Mouse (Mus musculus) kidney, adult 11 months (tissue): Measurements from ENCODE around the gene Gal3st4.
A peak's percentile ranks its signal among the peaks of the same experiment; 100 is the strongest.
"Not testable (repeated sequence)": the region's sequence is repeated elsewhere in the genome, so short reads cannot be mapped to it uniquely, and the experiment has no call there.

Source experiments
- DNase-seq: peaks from one replicate; pipeline ENCODE4 v3.0.0; 2022

Gal3st4 gene

GRCm38 (mm10) chr5:138260834-138261233 is 11.8 kb downstream of the Gal3st4 start:
- DNase-seq, result no peak

DNA sequence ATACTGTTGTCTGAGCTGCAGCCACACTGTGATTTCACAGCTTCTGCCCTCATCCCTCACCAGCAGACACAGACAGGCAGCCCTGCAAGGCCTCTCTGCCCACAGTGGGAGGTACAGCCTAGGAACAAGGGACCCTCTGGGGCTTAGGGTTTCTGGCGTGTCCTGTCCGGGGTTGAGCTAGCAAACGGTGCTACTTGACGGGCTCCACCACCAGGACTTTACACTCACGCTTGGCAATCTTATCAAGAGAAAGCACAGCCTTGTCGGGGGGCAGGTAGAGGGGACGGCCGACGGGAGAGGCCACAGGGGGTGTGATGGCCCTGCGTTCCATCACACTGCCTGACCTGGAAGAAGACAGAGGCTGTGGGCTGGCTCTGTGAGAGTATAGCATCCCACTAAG is 12.6 kb downstream of the Gal3st4 start:
- no peak for DNase-seq

DNA sequence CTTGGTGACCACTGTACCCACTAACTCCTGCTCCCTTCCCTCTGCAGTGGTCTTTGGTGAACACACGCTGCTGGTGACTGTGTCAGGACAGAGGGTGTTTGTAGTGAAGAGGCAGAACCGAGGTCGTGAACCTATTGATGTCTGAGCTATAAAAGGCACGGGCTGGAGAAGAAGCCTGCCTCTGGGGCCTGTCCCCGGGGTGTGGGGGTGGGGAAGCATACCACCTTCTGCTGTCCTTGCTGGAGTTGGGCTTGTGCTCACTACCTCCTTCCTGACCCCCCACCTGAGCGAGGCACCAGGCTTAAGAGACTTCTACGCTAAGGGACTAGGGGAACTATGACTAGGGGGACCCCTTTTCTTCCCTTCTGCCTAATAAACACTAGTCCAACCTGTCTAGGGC is 13.6 kb downstream of the Gal3st4 start:
- no peak for DNase-seq

- DNase-seq, result no peak
These were observed 14.1 kb downstream of the Gal3st4 start for GRCm38 (mm10) chr5:138258542-138258941.

DNA sequence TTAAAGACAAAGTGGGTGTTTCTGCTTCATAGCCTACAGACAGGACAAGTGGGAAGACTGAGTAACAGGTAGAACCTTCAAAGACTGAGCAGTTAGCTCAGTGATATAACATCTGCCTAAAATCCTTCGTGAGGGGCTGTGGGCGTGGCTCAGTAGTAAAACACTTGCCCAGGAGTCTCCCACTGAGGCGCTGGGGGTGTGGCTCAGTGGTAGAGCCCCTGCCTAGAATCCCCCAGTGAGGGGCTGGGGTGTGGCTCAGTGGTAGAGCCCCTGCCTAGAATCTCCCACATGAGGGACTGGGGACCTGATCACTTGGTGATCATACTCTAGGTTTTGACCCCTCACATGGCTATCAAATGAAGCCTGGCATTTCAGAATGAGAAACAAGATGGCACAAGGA is 14.6 kb downstream of the Gal3st4 start:
- DNase-seq, result no peak

GRCm38 (mm10) chr5:138257585-138257978 is 15.1 kb downstream of the Gal3st4 start:
- no peak for DNase-seq

DNA sequence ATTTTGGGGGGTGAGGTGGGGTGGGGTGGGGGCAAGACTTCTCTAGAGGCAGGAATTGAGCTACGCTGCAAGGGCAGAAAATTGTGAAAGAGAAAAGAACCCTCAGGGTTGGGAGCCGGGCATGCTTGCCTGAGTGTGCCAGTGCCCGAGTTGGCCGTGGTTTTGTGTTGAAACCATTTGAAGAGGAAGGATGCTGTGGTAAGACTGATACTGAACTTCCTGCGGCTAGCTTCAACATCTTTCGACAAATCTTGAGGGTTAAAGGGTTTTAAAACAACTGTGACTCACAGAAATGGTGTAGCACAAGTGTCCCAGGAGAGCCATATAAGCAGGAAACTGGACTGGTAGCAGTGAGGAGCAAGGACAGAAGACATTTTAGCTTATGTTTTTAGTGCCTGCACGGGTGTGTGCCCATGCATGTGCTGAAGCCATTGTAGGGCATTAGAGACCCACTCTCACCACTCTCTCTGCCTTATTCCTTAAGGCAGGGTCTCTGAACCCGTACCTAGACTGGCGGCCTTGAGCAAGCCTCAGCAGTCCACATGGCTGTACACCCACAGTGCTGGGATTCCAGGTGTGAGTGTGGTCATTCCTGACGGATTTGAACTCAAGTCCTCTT is 15.6 kb downstream of the Gal3st4 start:
- DNase-seq, result no peak

DNA sequence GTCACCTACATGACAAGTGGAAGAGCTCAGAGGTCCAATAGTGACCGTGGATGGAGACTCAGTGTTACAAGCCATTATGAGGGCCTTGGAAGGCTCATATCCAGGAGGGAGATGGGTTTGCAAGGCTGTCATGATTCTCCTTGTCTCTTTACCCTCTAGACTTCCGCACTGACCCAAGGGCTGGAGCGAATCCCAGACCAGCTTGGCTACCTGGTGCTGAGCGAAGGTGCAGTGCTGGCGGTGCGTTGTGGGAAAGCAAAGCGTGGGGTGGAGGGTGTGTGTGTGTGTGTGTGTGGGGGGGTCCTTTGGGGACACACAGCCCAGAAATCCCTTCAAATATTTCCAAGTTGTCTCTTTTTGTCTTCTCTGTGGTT is 16.6 kb downstream of the Gal3st4 start:
- DNase-seq, result no peak

DNA sequence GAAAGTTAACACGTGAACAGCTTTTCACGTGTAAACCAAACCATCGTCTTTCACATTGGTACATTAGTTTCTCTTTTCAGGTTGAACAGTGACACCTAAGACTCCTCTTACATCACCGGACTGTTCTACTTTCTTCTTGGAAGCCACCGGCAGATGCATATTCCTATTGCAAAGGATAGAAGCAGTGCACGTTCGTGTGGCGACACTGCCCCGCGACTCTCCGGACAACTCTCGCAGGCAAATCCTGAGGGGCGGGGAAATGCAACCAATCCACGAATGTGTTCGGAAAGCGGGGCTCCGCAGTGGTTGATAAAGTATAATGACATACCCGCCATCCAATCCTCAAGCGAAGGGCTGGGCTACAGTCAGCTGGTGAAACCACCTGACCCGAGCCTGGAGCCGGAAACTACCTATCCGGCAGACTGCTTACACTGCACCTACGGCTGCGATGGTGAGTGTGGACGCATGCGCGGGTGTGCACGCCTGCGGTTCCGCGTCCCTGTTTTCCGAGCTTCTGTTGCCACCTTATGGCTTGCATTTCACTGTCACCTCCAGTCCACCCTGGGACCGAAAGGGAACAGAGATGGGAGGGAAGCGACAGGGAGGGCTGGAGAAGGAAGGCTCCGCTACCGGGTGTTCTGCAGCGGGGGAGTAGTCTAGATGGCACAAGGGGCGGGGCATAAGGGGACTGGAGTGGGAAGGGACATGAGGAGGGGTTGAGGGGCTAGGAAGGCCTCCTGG is 17.1 kb downstream of the Gal3st4 start, which contains the start of gene Lamtor4:
Gene Lamtor4, plus strand, starts transcription at position 130 of the 741 bp plus-strand sequence.
- peak; percentile 98 for DNase-seq

DNA sequence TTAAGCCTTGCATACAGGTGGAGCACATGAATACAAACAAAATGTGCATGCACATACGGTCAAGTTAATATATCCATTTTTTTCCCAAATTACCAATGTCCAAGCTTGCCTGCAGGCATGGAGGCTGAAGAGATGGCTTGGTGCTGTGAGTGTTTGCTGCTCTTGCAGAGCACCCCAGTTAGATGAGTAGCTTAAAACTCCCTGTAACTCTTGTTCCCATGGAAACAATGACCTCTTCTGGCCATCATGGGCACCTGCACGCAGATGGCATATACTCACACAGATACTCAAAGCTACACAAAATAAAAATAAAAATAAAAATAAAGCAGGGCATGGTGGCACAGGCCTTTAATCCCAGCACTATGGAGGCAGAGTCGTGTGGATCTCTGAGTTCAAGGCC is 19.6 kb downstream of the Gal3st4 start:
- DNase-seq, result no peak

DNA sequence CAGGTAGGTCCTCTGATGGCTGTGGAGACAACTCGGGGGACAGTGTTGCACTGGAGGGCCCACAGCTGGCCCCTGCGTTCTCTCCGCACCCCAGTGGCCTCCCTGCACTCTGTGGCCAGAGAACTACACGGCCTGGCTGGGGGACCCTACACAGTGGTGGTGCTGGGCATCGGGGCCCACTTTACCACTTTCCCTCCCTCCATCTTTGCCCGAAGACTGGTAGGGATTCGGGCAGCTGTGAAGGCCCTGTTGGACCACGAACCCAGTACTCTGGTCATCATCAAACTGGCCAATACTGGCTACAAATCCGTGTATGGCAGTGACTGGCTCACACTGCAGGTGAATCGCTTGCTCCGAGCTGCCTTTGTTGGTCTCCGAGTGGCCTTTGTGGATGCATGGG is 21.5 kb downstream of the Gal3st4 start:
- no peak for DNase-seq

GRCm38 (mm10) chr5:138241511-138241910 is 31.1 kb downstream of the Gal3st4 start:
- no peak for DNase-seq

- no peak for DNase-seq
These were observed 38.4 kb downstream of the Gal3st4 start for GRCm38 (mm10) chr5:138234224-138234623.

GRCm38 (mm10) chr5:138233778-138234177 is 38.9 kb downstream of the Gal3st4 start:
- DNase-seq, result no peak

DNA sequence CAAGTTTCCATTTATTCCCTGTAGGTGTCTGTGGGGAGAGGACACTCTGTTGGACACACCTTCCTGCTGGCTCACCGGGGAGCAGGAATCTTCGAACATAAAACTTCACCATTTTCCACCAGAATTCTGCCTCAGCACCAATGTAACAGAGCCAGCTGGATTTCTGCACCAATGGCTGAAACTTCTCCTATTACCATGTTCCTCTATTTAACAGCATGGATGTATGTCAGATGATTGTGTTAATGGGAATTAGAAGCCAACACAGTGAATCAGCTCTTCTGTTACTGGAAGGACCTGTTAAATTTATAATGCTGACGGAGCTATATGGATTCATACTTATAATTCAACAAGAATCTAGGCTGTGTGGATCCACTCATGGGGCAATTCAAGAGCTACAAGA is 43.1 kb downstream of the Gal3st4 start:
- no peak for DNase-seq

DNA sequence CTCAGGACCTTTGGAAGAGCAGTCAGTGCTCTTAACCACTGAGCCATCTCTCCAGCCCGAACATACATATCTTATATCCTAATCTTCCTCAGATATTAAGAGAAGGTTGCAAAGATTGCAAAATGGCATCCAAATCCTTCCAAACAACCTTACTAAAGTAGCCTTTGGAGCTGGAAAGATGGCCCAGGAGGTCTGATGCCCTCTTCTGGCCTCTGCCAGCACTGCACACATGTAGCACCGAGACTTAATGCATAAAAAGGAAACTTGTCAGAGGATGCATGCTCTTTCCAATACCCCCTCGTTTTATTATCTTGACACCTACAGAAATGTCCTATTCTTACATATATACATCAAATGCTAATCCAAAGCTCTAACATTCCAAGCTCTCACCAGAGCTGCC is 44.6 kb downstream of the Gal3st4 start:
- DNase-seq, result no peak

DNA sequence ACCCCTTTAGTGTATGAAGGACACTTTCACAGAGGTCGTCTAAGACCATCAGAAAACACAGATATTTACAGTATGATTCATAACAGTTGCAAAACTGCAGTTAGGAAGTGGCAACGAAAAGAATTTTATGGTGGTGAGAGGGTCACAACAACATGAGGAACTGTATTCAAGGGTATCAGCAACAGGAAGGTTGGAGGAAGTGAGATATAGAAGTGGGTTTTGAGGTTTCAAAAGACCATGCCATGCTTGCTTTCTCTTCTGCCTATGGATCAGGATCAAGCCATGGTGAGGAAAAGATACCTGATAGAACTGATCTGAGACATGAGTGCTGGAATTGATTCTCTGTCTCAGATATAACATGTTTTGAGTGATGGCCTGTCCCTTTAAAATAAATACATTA is 45.3 kb downstream of the Gal3st4 start:
- DNase-seq, result no peak

GRCm38 (mm10) chr5:138226491-138226890 is 46.1 kb downstream of the Gal3st4 start:
- no peak for DNase-seq

- no peak for DNase-seq
These were observed 46.9 kb downstream of the Gal3st4 start, which contains the start of gene Nxpe5 for GRCm38 (mm10) chr5:138225700-138226099. Gene Nxpe5, plus strand, starts transcription at chr5:138225898.

GRCm38 (mm10) chr5:138223287-138223686 is 49.4 kb downstream of the Gal3st4 start:
- no peak for DNase-seq

DNA sequence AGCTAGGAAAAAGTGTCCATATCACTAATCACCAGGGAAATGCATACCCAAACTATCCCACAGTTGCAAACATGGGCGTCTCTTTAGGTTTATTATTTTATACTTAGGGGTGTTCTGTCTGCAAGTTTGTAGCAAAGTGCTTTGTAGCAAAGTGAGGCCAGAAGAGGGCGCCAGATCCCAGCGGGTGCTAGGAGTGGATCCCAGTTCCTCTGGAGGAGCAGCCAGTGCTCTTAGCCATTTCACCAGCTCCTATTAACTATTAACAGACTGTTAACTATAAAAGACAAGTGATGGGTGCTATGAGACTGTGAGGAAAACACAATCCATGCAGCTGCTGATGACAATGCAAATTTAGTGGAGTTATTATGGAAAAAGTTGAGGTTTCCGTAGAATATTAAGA is 50.5 kb downstream of the Gal3st4 start:
- peak; percentile 84 for DNase-seq

- no peak for DNase-seq
These were observed 52.8 kb downstream of the Gal3st4 start for GRCm38 (mm10) chr5:138219864-138220263.

DNA sequence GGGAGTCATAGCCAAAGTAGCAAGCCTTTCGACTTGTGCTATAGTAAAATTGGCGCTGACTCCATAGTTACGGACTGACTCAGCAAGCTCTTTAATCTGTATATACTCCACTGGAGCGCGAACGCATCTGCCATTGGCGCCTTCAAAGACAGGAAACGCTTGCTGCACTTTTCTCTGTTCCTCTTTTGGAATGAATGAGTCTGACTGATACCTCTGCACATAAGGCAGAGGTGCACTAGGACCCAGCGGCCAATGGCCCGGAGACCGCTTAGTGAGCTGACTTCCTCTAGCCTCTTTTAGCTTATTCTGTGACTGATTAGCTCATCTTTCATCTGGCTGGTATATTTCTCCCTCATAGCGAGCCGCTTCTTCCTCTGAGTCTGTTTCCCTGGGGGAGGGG is 56.0 kb downstream of the Gal3st4 start:
- not testable (repeated sequence) for DNase-seq
